Mouse (Mus musculus) brain, embryonic 14.5 days (tissue): Measurements from ENCODE around the gene Kctd21. TPM values are rescaled to one million over a fixed set of nuclear protein-coding genes. Genes with fewer than 3 reads are reported as not detected.

Source experiments
- DNase-seq: peaks from one replicate; pipeline ENCODE4 v3.0.0-alpha.2; 2011; ENCODE audit warnings: low read depth
- CTCF ChIP-seq: fragments of 200-500 bp; IDR thresholded peaks from 2 replicates; pipeline ENCODE4 v1.5.1; 2012; ENCODE audit warnings: inconsistent platforms, mild to moderate bottlenecking, moderate library complexity, borderline replicate concordance; ENCODE audit not compliant: insufficient read depth, insufficient read length; ENCODE audit errors: extremely low read depth
- POLR2A ChIP-seq: fragments of 200-500 bp; IDR thresholded peaks from 2 replicates; pipeline ENCODE4 v1.6.1; 2012; ENCODE audit warnings: mild to moderate bottlenecking, inconsistent platforms, borderline replicate concordance; ENCODE audit not compliant: poor library complexity, insufficient read depth, insufficient read length, severe bottlenecking; ENCODE audit errors: extremely low read depth
- polyA plus RNA-seq: library from polyadenylated mRNA; depleted of rRNA; stranded (reverse); fragments of >200 nt; gene quantifications from 2 replicates; pipeline ENCODE4 v1.2.3, GENCODE M21; 2012

Gene Kctd21
- polyA plus RNA-seq, 1 experiment = 8.7 TPM

GRCm38 (mm10) chr7:97307546-97307945 is 24.6 kb upstream of the Kctd21 start:
- no peak for DNase-seq
- TF ChIP-seq POLR2A = no peak
- TF ChIP-seq CTCF = no peak

- no peak for TF ChIP-seq CTCF
- no peak for TF ChIP-seq POLR2A
- no peak for DNase-seq
Measured at GRCm38 (mm10) chr7:97309461-97310340, 22.4 kb upstream of the Kctd21 start.

- DNase-seq = no peak
- no peak for TF ChIP-seq POLR2A
- TF ChIP-seq CTCF = no peak
Measured at GRCm38 (mm10) chr7:97310341-97310635, 21.8 kb upstream of the Kctd21 start.

GRCm38 (mm10) chr7:97311620-97312019 is 20.5 kb upstream of the Kctd21 start:
- TF ChIP-seq POLR2A = no peak
- TF ChIP-seq CTCF = no peak
- DNase-seq = no peak

GRCm38 (mm10) chr7:97312196-97312595 is 19.9 kb upstream of the Kctd21 start:
- no peak for DNase-seq
- no peak for TF ChIP-seq CTCF
- no peak for TF ChIP-seq POLR2A

GRCm38 (mm10) chr7:97312856-97313255 is 19.3 kb upstream of the Kctd21 start:
- no peak for DNase-seq
- TF ChIP-seq POLR2A = no peak
- TF ChIP-seq CTCF = no peak

GRCm38 (mm10) chr7:97313364-97313995 is 18.6 kb upstream of the Kctd21 start:
- no peak for DNase-seq
- TF ChIP-seq POLR2A (no peak), CTCF (no peak)

- no peak for DNase-seq
- TF ChIP-seq CTCF = no peak
- no peak for TF ChIP-seq POLR2A
Measured at GRCm38 (mm10) chr7:97314646-97315045, 17.5 kb upstream of the Kctd21 start.

GRCm38 (mm10) chr7:97315656-97316055 is 16.5 kb upstream of the Kctd21 start:
- DNase-seq = no peak
- TF ChIP-seq CTCF = no peak

GRCm38 (mm10) chr7:97317706-97318105 is 14.4 kb upstream of the Kctd21 start:
- no peak for TF ChIP-seq POLR2A
- TF ChIP-seq CTCF = no peak
- DNase-seq = peak; percentile 23

- TF ChIP-seq POLR2A (no peak), CTCF (no peak)
- DNase-seq = no peak
Measured at GRCm38 (mm10) chr7:97324342-97324741, 7.8 kb upstream of the Kctd21 start.
